Mouse (Mus musculus) granulocyte monocyte progenitor cell, adult 5-6 weeks (primary cell): Measurements from ENCODE around the gene Arsj. TPM values are rescaled to one million over a fixed set of nuclear protein-coding genes. Genes with fewer than 3 reads are reported as not detected.

Source experiments
- ATAC-seq: replicated peaks from 2 replicates; pipeline ENCODE4 v1.8.0; 2016; ENCODE audit warnings: mild to moderate bottlenecking, moderate TSS enrichment, inconsistent platforms; ENCODE audit not compliant: poor library complexity, severe bottlenecking
- total RNA-seq, 2 experiments: library from RNA; stranded (forward) in 1 of 2; stranded (reverse) in 1 of 2; fragments of 200-712, 200-1000 nt in 1 of 2; fragments of >200 nt in 1 of 2; fragmentation: Nextera tagmentation in 1 of 2; gene quantifications; 2 replicates each; pipeline ENCODE4 v1.2.3; 2014 to 2017

Arsj gene
- total RNA-seq (2014; fragmentation: Nextera tagmentation) (not detected in 2 replicates), total RNA-seq (2017) (not detected in 2 replicates)

- ATAC-seq = peak; percentile 59; the same call in 1 of the 2 replicates
Measured at GRCm38 (mm10) chr3:126363568-126364505, at the start of gene Arsj. Gene Arsj (plus strand): TSS chr3:126363684.

- no peak for ATAC-seq
Measured at GRCm38 (mm10) chr3:126324872-126325498, 38.5 kb upstream of the Arsj start.

DNA sequence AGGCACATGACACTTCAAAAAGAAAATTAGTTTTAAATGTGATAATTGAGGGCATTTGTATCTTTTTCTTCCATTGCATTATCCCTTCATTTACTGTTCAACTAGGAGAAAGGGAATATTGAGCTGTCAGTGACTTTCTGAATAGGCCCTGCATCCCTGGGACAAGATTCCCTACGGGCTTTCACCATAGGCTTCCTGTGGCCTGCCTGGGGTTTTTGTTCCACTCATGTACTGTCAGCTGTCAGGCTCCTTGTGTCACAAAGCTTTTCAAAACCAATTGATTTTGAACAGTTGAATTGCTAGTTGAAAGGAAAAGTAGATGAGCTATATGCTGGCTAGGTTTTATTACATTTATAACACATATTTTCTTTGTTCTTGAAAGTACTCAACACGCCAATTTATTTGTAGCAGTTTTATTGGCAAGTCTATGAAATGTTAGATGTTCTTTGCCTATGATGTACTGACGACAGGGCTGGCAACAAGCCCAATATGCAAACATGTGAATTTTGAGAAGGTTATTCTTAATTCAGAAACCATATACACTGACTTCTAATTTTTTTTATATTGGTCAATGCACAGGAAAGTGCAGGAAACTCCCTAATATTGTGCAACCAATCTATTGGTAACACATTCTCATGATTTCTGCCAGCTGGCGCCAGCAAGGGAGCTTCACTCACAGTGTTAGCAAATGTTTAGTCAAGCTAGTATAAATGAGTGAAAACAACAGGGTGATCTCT, 37.4 kb upstream of the Arsj start:
- no peak for ATAC-seq

DNA sequence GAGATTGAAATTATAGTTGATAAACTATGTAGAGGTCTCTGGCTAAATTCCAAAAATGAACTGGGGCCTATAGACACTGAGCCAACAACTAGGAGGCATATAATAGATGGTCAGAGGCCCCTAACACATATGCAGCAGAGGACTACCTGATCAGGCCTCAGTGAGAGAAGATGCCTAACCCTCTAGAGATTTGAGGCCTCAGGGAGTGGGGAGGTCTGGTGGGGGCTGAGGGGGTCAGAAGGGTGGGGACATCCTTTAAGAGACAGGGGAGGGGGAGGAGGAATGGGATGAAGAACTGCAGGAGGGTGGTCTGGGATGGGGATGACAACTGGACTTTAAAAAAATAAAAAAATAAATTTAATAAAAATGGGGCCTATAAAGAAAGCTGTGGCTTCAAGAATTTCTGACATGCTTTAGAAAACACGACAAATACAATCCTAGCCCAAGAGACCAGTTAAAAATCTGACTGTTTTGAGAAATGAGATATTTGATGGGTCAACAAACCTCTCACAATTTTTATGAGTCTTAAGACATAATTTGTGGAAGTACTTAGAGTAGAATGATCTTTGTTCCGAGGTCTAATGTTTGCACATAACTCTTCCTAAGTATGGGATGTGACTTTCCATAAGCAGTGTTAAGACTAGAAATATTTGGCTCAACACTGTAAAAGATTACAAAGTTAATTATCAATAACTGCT, 36.7 kb upstream of the Arsj start:
- ATAC-seq = no peak

DNA sequence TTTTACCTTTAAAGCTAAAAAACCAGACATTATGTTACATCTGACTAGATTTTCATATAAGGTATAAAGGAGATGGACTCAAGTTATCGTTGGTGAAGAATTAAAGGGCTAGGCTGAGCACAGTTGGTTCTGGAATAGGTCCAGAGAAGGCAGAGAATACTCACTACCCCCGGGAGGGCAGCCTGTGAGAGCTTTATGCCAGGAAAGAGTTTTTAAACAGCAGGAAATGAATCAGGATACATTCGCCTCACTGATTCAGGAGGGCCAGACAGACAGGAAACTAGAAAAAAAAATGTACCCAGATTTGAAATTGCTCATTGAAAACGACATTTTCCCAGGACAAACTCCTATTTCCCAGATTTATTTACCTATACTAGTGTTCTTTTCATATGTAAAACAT, 28.2 kb upstream of the Arsj start:
- no peak for ATAC-seq

DNA sequence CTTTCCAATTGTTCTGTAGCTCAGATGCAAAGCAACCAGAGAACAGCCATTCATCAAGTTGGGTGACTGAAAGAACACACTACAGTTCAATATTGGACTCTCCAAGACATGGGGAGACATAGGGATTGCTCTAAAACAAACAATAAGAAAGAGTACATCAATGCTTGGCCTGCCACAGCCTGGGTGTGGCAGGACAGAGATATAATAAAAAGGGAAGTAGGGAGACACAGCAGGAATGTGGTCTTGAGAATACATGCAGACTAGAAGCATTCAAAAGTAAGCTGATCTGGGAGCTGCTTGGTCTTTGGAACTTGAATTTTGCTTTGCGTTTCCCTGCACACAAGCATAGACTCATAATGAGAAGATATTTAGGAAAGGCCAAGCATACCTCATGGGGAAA, 18.7 kb upstream of the Arsj start:
- no peak for ATAC-seq

DNA sequence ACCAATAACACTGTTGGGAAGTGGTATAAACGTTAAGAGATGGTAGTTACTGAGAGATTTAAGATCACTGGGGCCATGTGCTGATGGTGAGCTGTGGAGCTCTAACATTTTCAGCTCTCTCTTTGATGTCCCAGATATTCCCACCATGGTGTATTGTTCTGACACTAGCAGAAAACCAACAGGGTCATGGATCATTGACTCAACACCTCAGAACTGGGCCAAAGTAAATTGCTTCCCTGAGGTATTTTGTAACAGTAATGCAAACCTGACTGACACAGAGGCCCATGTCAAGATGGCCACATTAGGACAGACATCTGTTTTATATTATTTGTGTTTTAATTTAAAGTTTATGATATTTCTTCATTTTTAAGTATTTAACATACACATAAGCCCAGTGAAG, 3.7 kb upstream of the Arsj start:
- no peak for ATAC-seq

DNA sequence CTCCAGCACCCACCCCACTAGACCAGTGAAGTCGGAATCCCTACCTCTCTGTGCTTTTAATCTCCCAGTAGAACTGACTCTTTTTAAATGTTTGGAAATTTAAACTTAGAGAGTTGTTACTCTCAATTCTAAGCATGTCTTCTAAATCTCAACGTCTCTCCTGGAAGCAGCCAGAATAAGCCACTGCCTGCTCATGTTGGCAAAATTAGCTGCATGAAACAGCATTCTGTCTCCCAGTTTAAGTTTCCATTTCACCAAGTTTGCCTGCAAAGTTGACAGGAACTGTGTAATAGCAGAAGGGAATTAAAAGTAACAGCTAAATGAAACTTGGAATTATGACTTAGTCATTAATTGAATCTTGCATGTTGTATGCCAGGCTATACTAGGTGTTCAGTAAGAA, 1.1 kb upstream of the Arsj start:
- ATAC-seq = no peak

- ATAC-seq = no peak
Measured at GRCm38 (mm10) chr3:126362931-126363525, 456 bp upstream of the Arsj start.

- ATAC-seq = no peak
Measured at GRCm38 (mm10) chr3:126364555-126364954, 1.1 kb downstream of the Arsj start.

- ATAC-seq = no peak
Measured at GRCm38 (mm10) chr3:126370571-126370970, 7.1 kb downstream of the Arsj start.

DNA sequence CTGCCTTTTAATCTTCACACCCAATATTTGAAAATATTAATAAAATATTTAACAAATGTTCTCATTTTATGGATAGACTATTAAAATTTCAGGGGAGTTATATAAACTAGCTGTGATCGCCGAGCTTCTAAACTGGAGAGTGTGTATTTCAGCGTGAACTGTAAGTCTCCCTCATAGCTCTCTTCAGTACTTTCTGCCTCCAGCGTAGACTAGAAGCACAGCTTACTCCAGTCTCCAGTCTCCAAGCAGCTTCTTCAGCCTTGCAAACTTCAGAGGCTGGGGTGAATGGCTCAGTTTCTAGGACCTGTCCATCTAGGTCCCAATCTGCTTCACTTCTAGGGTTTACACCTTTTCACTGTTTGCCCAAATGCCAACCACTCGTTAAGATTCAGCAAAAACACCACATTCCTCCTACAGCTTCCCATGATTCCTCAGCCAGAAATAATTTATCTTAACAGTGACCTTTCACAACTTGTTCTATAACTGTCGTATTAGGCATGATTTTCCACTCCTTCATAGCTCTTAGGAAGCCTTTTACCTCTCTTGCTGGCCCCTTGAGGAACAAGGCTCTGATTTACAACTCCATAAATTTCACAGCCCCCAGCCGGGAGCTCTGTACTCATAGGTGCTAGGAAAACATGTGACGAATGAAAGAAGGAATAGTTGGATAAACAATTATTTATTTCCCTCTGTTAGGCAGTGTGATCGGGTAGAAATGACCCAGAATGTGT, 9.5 kb downstream of the Arsj start:
- no peak for ATAC-seq

- no peak for ATAC-seq
Measured at GRCm38 (mm10) chr3:126373721-126374120, 10.2 kb downstream of the Arsj start.

DNA sequence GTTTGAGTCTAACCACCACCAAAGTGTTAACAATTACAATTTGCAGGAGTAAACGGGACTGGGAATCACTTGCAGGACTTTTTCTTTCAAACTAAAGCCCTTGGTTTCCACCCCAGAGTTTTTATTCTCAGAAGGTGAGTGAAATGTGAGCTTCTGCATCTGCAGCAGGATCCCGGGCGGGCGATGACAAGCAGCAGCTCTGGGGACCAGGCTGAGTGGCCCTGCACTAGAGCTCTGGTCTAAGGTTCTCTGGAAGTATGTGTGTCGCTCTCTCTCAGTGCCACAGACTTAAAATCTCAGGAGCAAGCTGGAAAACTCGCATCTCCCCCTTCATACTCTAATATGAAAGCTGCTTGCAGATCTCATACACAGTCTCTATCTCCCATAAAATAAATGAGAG, 15.8 kb downstream of the Arsj start:
- no peak for ATAC-seq

- no peak for ATAC-seq
Measured at GRCm38 (mm10) chr3:126379702-126380101, 16.2 kb downstream of the Arsj start.

DNA sequence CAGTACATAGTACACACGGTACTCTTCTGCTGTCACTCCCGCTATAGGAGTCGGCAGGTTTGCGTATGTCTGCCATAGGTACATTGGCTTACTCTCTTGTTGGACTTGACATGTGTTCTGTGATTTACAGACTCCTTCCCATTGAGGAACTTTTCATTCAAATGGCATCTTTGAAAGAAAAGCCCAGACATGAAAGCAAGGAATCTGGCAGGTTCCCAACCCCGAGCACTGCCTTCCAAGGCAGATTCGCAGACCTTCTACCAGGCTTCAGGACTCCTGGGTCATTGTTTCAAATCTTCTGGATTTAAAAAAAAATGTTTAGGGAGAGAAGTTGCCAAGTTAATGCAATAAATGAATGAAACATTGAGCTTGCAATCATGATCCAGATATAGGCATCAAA, 19.8 kb downstream of the Arsj start:
- no peak for ATAC-seq

DNA sequence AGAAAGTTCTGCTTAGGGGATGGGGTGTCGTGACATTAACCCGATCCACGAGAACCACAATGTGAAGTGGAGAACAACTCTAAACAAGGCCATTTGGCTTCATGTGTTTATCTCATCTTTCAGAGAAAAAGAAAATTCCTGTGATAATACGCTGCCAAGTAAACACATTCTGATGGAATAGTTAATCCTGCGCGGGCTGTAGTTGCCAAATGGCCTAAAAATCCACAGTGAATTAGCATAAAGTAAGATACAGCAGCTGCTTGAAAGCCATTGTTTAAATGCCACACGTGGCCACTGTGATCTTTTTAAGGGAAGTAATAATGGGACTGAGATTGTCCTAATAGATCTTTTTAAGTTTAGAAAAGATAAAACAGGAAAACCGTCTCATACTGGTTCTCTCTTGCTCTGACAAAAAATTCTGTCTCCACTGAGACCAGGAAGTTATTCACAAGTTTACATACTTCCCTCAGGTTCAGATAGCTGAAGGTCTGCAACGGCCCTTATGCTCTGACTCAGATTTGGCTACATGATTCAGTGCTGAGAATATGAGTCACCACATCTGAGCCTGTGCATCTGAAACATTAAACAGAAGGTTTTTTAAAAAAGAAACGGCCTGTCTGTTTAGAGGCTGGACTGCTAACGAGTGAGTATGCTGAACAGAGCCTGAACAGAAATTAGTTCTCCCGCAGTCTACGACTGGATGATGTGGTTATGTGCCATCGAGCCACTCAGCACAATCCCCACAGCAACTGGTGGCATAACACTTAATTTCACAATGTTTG, 21.4 kb downstream of the Arsj start:
- ATAC-seq = no peak

- ATAC-seq = no peak
Measured at GRCm38 (mm10) chr3:126397451-126397850, 34.0 kb downstream of the Arsj start.
